Mouse (Mus musculus): Measurements from ENCODE around the gene Crtc2. TPM values are rescaled to one million over a fixed set of nuclear protein-coding genes. Genes with fewer than 3 reads are reported as not detected.
"Not testable (repeated sequence)": the region's sequence is repeated elsewhere in the genome, so short reads cannot be mapped to it uniquely, and the experiment has no call there.

The Crtc2 gene
- polyA plus RNA-seq, 1 experiment: 32.4 TPM

GRCm38 (mm10) chr3:90247960-90248745 lies 5.8 kb upstream of the Crtc2 start, which contains the start of gene Slc39a1:
TSS of gene Slc39a1 (plus strand) at chr3:90248172.
- Histone ChIP-seq H3K4me1 (ENCODE audit: control insufficient read depth, insufficient read depth, low read length) (no peaks in the 10 kb centered on the region), H3K9ac (ENCODE audit: low read depth, poor library complexity, severe bottlenecking) (peak within 1 kb of the TSS; percentile 86), H3K9me3 (replicated peaks; ENCODE audit: control insufficient read depth, insufficient read depth, low read length, poor library complexity, severe bottlenecking) (no peaks in the 10 kb centered on the region), H3K27ac (ENCODE audit: insufficient read depth, low read length) (peak within 1 kb of the TSS; percentile 92), H3K36me3 (ENCODE audit: control insufficient read depth, insufficient read depth, low read length, poor library complexity, severe bottlenecking) (peaks cover 10% of the 10 kb centered on the region; the same call in 1 of the 2 replicates), H3K27me3 (ENCODE audit: control insufficient read depth, insufficient read depth, low read length, poor library complexity, severe bottlenecking) (no peaks in the 10 kb centered on the region), H3K4me3 (ENCODE audit: low read depth, low read length) (peak within 1 kb of the TSS; percentile 96)
- peak; percentile 61 for TF ChIP-seq POLR2A (IDR thresholded peaks at IDR 0.05; ENCODE audit: insufficient read depth, low read length)
- TF ChIP-seq EP300 (IDR thresholded peaks at IDR 0.05; ENCODE audit: insufficient read depth, low read depth, low read length): no peak

- Histone ChIP-seq H3K9ac (ENCODE audit: low read depth, poor library complexity, severe bottlenecking) (peak overlapping the region; percentile 86), H3K4me3 (ENCODE audit: low read depth, low read length) (peak overlapping the region; percentile 96), H3K9me3 (replicated peaks; ENCODE audit: control insufficient read depth, insufficient read depth, low read length, poor library complexity, severe bottlenecking) (no peaks in the 10 kb centered on the region), H3K36me3 (ENCODE audit: control insufficient read depth, insufficient read depth, low read length, poor library complexity, severe bottlenecking) (peaks cover 10% of the 10 kb centered on the region; the same call in 1 of the 2 replicates), H3K27ac (ENCODE audit: insufficient read depth, low read length) (peak overlapping the region; percentile 55), H3K4me1 (ENCODE audit: control insufficient read depth, insufficient read depth, low read length) (no peaks in the 10 kb centered on the region), H3K27me3 (ENCODE audit: control insufficient read depth, insufficient read depth, low read length, poor library complexity, severe bottlenecking) (no peaks in the 10 kb centered on the region)
- TF ChIP-seq POLR2A (IDR thresholded peaks at IDR 0.05; ENCODE audit: insufficient read depth, low read length) (no peak), EP300 (IDR thresholded peaks at IDR 0.05; ENCODE audit: insufficient read depth, low read depth, low read length) (no peak), CTCF (IDR thresholded peaks at IDR 0.05; ENCODE audit: low read depth, low read length) (no peak)
Observed at GRCm38 (mm10) chr3:90248746-90249100, 5.2 kb upstream of the Crtc2 start.

GRCm38 (mm10) chr3:90250791-90251190 lies 3.2 kb upstream of the Crtc2 start:
- Histone ChIP-seq H3K36me3 (ENCODE audit: control insufficient read depth, insufficient read depth, low read length, poor library complexity, severe bottlenecking) (peaks cover 10% of the 10 kb centered on the region; the same call in 1 of the 2 replicates), H3K27me3 (ENCODE audit: control insufficient read depth, insufficient read depth, low read length, poor library complexity, severe bottlenecking) (no peaks in the 10 kb centered on the region), H3K4me3 (ENCODE audit: low read depth, low read length) (no peak overlapping the region), H3K9ac (ENCODE audit: low read depth, poor library complexity, severe bottlenecking) (no peak overlapping the region), H3K27ac (ENCODE audit: insufficient read depth, low read length) (no peak overlapping the region), H3K4me1 (ENCODE audit: control insufficient read depth, insufficient read depth, low read length) (no peaks in the 10 kb centered on the region), H3K9me3 (replicated peaks; ENCODE audit: control insufficient read depth, insufficient read depth, low read length, poor library complexity, severe bottlenecking) (no peaks in the 10 kb centered on the region)
- TF ChIP-seq POLR2A (IDR thresholded peaks at IDR 0.05; ENCODE audit: insufficient read depth, low read length) (no peak), CTCF (IDR thresholded peaks at IDR 0.05; ENCODE audit: low read depth, low read length) (no peak), EP300 (IDR thresholded peaks at IDR 0.05; ENCODE audit: insufficient read depth, low read depth, low read length) (no peak)

- not testable (repeated sequence) for H3K4me3 ChIP-seq (ENCODE audit: low read depth, low read length); H3K9me3 ChIP-seq (replicated peaks; ENCODE audit: control insufficient read depth, insufficient read depth, low read length, poor library complexity, severe bottlenecking); H3K4me1 ChIP-seq (ENCODE audit: control insufficient read depth, insufficient read depth, low read length); H3K27ac ChIP-seq (ENCODE audit: insufficient read depth, low read length); H3K9ac ChIP-seq (ENCODE audit: low read depth, poor library complexity, severe bottlenecking); H3K27me3 ChIP-seq (ENCODE audit: control insufficient read depth, insufficient read depth, low read length, poor library complexity, severe bottlenecking)
- peaks cover 10% of the 10 kb centered on the region; the same call in 1 of the 2 replicates for H3K36me3 ChIP-seq (ENCODE audit: control insufficient read depth, insufficient read depth, low read length, poor library complexity, severe bottlenecking)
Observed at GRCm38 (mm10) chr3:90251731-90252226, 2.2 kb upstream of the Crtc2 start.

- not testable (repeated sequence) for H3K4me1 ChIP-seq (ENCODE audit: control insufficient read depth, insufficient read depth, low read length); H3K9me3 ChIP-seq (replicated peaks; ENCODE audit: control insufficient read depth, insufficient read depth, low read length, poor library complexity, severe bottlenecking); H3K27ac ChIP-seq (ENCODE audit: insufficient read depth, low read length); H3K9ac ChIP-seq (ENCODE audit: low read depth, poor library complexity, severe bottlenecking); H3K27me3 ChIP-seq (ENCODE audit: control insufficient read depth, insufficient read depth, low read length, poor library complexity, severe bottlenecking); H3K4me3 ChIP-seq (ENCODE audit: low read depth, low read length)
- peaks cover 10% of the 10 kb centered on the region for H3K36me3 ChIP-seq (ENCODE audit: control insufficient read depth, insufficient read depth, low read length, poor library complexity, severe bottlenecking)
Observed at GRCm38 (mm10) chr3:90252659-90253058, 1.3 kb upstream of the Crtc2 start.

- H3K9me3 ChIP-seq (replicated peaks; ENCODE audit: control insufficient read depth, insufficient read depth, low read length, poor library complexity, severe bottlenecking); H3K4me1 ChIP-seq (ENCODE audit: control insufficient read depth, insufficient read depth, low read length); H3K4me3 ChIP-seq (ENCODE audit: low read depth, low read length); H3K27me3 ChIP-seq (ENCODE audit: control insufficient read depth, insufficient read depth, low read length, poor library complexity, severe bottlenecking); H3K9ac ChIP-seq (ENCODE audit: low read depth, poor library complexity, severe bottlenecking); H3K27ac ChIP-seq (ENCODE audit: insufficient read depth, low read length): not testable (repeated sequence)
- peaks cover 14% of the 10 kb centered on the region for H3K36me3 ChIP-seq (ENCODE audit: control insufficient read depth, insufficient read depth, low read length, poor library complexity, severe bottlenecking)
Observed at GRCm38 (mm10) chr3:90253174-90253573, 789 bp upstream of the Crtc2 start.

Measured in ES-Bruce4 (cell line).